Mouse (Mus musculus) midbrain, embryonic 13.5 days (tissue): Measurements from ENCODE around the gene Lrp3. TPM values are rescaled to one million over a fixed set of nuclear protein-coding genes. Genes with fewer than 3 reads are reported as not detected.

ENCODE experiments used
- ATAC-seq: fragments of 200-750 bp; cut with Nextera tagmentation; 2 replicates; pipeline ENCODE4 v1.8.0; 2017; ENCODE audit warnings: mild to moderate bottlenecking, moderate TSS enrichment, moderate library complexity
- H3K27ac ChIP-seq: fragments of 300-500 bp; sonication (generic); 2 replicates; pipeline ENCODE4 v1.5.1; 2015; ENCODE audit warnings: inconsistent platforms, mild to moderate bottlenecking, moderate library complexity
- H3K27me3 ChIP-seq: fragments of 300-500 bp; sonication (generic); 2 replicates; pipeline ENCODE4 v1.6.1; 2015; ENCODE audit warnings: mild to moderate bottlenecking, inconsistent platforms
- H3K36me3 ChIP-seq: fragments of 300-500 bp; sonication (generic); 2 replicates; pipeline ENCODE4 v1.6.1; 2015; ENCODE audit warnings: mild to moderate bottlenecking, inconsistent platforms
- H3K4me1 ChIP-seq: fragments of 300-500 bp; sonication (generic); replicated peaks from 2 replicates; pipeline ENCODE4 v1.6.1; 2015; ENCODE audit warnings: inconsistent platforms
- H3K4me2 ChIP-seq: fragments of 300-500 bp; sonication (generic); replicated peaks from 2 replicates; pipeline ENCODE4 v1.6.1; 2015; ENCODE audit warnings: moderate library complexity, mild to moderate bottlenecking, inconsistent platforms
- H3K4me3 ChIP-seq: fragments of 300-500 bp; sonication (generic); replicated peaks from 2 replicates; pipeline ENCODE4 v1.5.1; 2015; ENCODE audit warnings: mild to moderate bottlenecking, inconsistent platforms
- H3K9ac ChIP-seq: fragments of 300-500 bp; sonication (generic); replicated peaks from 2 replicates; pipeline ENCODE4 v1.6.1; 2015; ENCODE audit warnings: mild to moderate bottlenecking, inconsistent platforms
- H3K9me3 ChIP-seq: fragments of 300-500 bp; sonication (generic); 2 replicates; pipeline ENCODE4 v1.6.1; 2016; ENCODE audit warnings: mild to moderate bottlenecking, inconsistent platforms
- WGBS: fragments of 180-500 bp; shearing (Covaris S2); methylation state at CpG from one replicate; pipeline ENCODE4 v1.1.7; 2015; 5-methylcytosine and 5-hydroxymethylcytosine counted together
- polyA plus RNA-seq: library from polyadenylated mRNA; unstranded; fragments of >200 nt; fragmentation: Nextera tagmentation; extraction: Ambion mirVana; gene quantifications from 2 replicates; pipeline ENCODE4 v1.2.1, GENCODE M21; 2015

Gene Lrp3
- polyA plus RNA-seq, 1 experiment from 2014 or later: 31.1 TPM

DNA sequence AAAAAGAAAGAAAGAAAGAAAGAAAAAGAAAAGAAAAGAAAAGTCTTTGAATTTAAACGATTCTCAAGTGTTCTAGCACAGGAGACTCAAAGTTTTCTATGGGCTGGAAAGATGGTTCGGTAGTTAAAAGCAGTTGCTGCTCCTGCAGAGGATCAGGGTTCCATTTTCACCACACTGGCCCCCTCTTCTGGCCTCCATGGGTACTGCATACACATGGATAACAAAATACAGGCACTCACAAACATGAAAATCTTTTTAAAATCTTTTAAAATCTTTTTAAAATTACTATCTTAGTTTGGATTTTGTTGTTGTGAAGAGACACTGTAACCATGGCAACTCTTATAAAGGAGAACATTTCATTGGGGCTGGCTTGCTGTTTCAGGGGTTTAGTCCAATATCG lies 15.0 kb upstream of the Lrp3 start:
- H3K27ac ChIP-seq: no peak overlapping the region
- H3K36me3 ChIP-seq: no peaks in the 10 kb centered on the region
- peaks cover 6% of the 10 kb centered on the region for H3K4me1 ChIP-seq
- no peak for ATAC-seq
- no peak overlapping the region for H3K4me2 ChIP-seq
- no peak overlapping the region for H3K9ac ChIP-seq
- no peaks in the 10 kb centered on the region for H3K27me3 ChIP-seq
- no peak overlapping the region for H3K4me3 ChIP-seq
- H3K9me3 ChIP-seq: peaks cover 5% of the 10 kb centered on the region; the same call in 1 of the 2 replicates
- 71% methylated on average over 3 of the region's 3 CpGs for WGBS

DNA sequence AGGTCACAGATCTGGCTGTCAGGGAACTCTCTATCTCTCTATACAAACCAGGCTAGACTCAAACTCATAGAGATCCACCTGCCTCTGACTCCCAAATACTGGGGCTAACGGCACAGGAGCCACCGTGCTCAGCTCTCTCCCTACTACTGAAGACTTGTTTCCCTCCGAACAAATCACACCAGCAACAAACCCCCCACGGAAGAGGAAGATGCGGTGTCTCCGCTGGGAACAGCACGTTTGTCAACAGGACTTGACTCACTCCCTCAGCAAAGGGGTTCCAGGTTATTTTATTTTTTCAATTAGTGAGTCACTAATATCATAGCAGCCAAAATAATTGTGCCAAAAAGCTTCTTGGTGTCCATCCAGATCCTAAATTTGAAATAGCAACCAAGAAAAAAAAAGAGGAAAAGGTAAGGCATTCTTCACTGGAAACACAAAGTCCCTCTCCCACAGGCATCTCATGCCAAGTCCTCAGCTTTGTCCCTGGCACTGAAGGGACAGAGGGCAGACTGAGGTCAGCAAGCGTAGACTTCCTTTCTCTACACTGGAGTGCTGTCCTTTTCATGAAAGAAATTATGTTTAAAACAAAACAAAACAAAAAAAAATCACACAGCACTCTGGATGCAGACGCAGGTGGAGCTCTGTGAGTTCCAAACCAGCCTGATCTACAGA lies 5.5 kb upstream of the Lrp3 start:
- WGBS: 74% methylated on average over 9 of the region's 9 CpGs
- H3K4me1 ChIP-seq: peaks cover 3% of the 10 kb centered on the region; the same call in 1 of the 2 replicates
- H3K27me3 ChIP-seq: no peaks in the 10 kb centered on the region
- no peak overlapping the region for H3K4me2 ChIP-seq
- no peak for ATAC-seq
- H3K9me3 ChIP-seq: no peaks in the 10 kb centered on the region
- no peak overlapping the region for H3K27ac ChIP-seq
- H3K9ac ChIP-seq: no peak overlapping the region
- H3K4me3 ChIP-seq: no peak overlapping the region
- no peaks in the 10 kb centered on the region for H3K36me3 ChIP-seq

DNA sequence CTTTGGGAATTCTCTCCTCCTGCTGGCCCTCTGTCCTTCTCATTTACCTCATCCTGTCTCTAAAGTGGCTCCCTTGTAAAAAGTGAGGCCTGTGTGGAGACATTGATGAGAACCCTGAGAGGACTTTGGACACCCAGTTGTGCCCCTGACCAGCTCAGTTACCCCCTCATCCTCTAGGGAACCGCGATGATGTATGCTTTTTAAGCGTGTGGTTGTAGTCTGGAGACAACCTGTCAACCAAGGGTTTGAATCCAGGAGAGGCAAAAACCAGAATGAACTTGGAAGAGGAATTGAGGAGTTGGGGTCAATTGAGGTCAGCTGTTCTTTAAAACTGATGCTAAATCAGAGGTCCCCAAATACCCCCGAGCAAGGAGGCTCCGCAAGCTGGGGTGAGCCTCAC lies 433 bp upstream of the Lrp3 start:
- no peak for ATAC-seq
- peak overlapping the region; percentile 95 for H3K9ac ChIP-seq
- H3K27ac ChIP-seq: peak overlapping the region; percentile 92
- H3K4me1 ChIP-seq: peaks cover 30% of the 10 kb centered on the region
- H3K36me3 ChIP-seq: peaks cover 23% of the 10 kb centered on the region
- H3K4me2 ChIP-seq: peak overlapping the region; percentile 75
- no peaks in the 10 kb centered on the region for H3K27me3 ChIP-seq
- H3K9me3 ChIP-seq: no peaks in the 10 kb centered on the region
- H3K4me3 ChIP-seq: peak overlapping the region; percentile 74
- 44% methylated on average over 5 of the region's 5 CpGs for whole genome bisulfite sequencing

DNA sequence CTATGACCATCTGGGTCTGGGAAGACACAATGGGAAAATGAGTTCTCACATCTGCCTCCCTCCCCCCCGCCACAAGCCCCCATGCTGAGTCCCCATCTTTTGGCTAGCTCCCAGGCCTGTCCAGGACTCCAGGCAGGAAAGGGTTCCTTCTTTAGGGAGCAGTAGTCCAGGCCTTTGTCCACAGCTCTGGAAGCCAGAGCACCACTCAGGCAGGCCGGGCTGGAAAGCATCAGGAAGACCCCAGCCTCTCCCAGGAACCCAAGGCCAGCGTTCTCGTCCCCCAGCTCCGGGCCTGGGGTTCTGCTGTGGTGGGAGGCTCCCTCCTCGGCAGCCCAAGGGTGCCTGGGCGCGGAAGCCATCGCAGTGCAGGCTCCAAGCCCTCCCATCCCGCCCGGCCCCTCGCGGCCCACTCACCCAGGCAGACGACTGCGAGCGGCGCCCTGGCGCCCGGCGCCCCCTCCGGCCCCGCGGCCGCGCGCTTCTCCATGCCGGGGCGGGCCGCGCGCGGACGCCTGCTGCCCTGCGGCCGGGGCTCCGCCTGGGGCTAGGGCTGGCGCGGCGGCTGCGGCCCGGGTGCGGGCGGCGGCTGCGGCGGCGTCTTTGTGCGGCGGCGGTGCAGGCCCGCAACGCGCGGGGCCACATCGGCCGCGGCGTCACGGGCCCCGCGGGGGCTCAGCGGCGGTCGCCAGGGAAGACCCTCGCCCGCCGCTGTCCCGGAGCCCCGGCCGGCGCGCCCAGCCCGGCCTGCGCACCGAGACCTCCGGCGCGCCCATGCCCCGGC lies 666 bp downstream of the Lrp3 start:
- H3K4me3 ChIP-seq: peak overlapping the region; percentile 74
- H3K27me3 ChIP-seq: no peaks in the 10 kb centered on the region
- peak overlapping the region; percentile 95 for H3K9ac ChIP-seq
- H3K4me2 ChIP-seq: peak overlapping the region; percentile 75
- H3K9me3 ChIP-seq: no peaks in the 10 kb centered on the region
- peaks cover 30% of the 10 kb centered on the region for H3K4me1 ChIP-seq
- WGBS: under 1% methylated on average over 43 of the region's 79 CpGs
- H3K36me3 ChIP-seq: peaks cover 34% of the 10 kb centered on the region
- peak overlapping the region; percentile 92 for H3K27ac ChIP-seq
- peak; percentile 62 for ATAC-seq

DNA sequence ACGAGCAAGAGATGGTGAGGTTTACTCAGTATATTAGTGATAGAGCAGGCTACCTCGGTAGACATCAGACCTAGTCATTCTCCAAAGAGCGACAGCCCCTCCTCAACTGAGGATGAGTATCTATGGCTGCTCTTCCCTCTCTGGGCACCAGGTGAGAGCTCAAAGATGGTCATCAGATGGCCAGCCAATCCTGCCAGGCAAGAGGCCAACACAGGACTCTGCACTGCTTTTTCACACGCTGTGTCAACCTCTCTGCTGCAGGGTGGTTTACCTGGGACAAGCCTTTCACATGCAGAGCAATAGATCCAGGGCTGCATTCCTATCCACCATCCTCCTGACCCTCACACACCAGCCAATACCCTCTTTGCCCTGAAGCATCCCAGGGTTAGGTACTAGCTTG lies 3.5 kb downstream of the Lrp3 start:
- Histone ChIP-seq H3K27ac (no peak overlapping the region), H3K4me2 (no peak overlapping the region), H3K4me1 (peaks cover 30% of the 10 kb centered on the region), H3K36me3 (peaks cover 61% of the 10 kb centered on the region), H3K27me3 (no peaks in the 10 kb centered on the region), H3K9ac (no peak overlapping the region), H3K4me3 (no peak overlapping the region), H3K9me3 (no peaks in the 10 kb centered on the region)
- ATAC-seq: no peak
- WGBS: 97% methylated on average over 4 of the region's 4 CpGs

DNA sequence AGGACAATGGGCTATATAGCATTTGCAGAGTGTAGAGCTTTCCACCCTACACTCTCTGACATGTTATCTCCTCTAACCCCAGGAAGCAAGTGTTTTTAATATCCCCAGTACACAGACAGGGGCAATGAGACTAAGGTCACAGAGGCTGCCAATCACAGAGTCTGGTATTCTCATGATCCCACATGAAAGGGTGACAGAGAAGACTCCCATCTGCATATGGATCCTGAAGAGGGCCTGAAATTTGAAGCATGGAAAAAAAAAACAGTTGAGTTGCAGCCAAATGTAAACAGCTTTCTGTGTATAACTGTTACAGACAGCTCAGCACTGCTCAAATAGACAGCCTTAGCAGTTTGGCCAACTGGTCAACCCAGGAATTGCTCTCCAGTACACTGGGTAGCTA lies 15.5 kb downstream of the Lrp3 start:
- Histone ChIP-seq H3K27ac (no peak overlapping the region), H3K27me3 (no peaks in the 10 kb centered on the region), H3K4me2 (no peak overlapping the region), H3K4me3 (no peak overlapping the region), H3K4me1 (0 out of 2 replicates have a peak, but pooled peaks cover 6% of the 10 kb centered on the region), H3K36me3 (peaks cover 64% of the 10 kb centered on the region), H3K9ac (no peak overlapping the region), H3K9me3 (no peaks in the 10 kb centered on the region)
- no peak for ATAC-seq

DNA sequence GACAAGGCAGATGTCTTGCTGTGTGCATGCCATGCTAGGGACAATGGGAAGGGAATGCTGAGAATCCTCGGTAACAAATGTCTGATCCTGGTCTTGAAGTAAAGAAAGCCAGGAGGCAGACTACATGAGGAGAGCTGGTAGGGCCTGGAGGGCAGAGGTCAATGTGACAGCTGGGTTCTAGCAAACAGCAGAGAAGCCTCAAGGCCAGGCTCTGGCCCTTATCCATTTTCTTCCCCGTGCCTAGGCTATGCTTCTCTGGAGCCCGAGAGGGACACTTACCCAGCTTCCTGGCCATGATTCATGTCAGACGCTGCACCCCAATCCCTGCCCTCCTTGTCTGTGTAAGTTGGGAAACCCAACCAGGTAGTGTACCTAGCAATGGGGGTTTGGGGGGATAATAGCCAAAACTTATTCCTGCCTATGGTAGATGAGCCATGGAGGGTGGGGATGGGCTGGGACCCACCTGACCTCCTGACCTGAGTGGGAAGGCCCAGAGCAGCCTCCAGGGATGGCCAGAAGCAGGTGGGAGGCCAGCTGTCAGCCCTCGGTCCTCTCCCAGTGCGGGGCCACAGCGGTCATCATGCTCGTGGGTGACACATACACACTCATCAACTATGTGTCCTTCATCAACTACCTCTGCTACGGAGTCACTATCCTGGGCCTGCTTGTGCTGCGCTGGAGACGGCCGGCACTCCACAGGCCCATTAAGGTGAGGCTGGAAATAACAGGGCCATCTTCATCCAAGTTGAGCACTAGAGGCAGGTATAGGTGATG lies 16.1 kb downstream of the Lrp3 start:
- H3K27ac ChIP-seq: no peak overlapping the region
- no peak for ATAC-seq
- no peak overlapping the region for H3K4me3 ChIP-seq
- peaks cover 58% of the 10 kb centered on the region for H3K36me3 ChIP-seq
- 96% methylated on average over 12 of the region's 12 CpGs for WGBS
- H3K4me2 ChIP-seq: no peak overlapping the region
- H3K9me3 ChIP-seq: no peaks in the 10 kb centered on the region
- no peak overlapping the region for H3K9ac ChIP-seq
- H3K27me3 ChIP-seq: no peaks in the 10 kb centered on the region
- 0 out of 2 replicates have a peak, but pooled peaks cover 6% of the 10 kb centered on the region for H3K4me1 ChIP-seq

DNA sequence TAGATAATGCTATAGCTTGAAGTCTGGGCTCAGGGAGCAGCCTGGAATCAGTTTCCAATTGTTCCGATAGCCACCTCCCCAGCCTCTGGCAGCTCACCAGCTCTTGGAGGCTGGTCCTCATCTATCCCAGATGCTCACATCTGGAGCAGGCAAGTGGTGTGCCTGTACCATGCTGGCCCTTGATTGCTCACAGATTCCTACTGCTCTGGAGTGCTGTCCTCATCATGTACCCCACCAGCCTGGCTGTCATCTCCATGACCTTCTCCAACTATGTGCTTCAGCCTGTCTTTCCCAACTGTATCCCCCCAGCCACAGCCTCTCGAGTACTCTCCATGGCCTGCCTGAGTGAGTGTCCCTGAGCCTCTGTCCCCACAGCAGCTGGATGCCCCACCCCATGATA lies 18.3 kb downstream of the Lrp3 start:
- H3K9me3 ChIP-seq: no peaks in the 10 kb centered on the region
- ATAC-seq: no peak
- H3K36me3 ChIP-seq: peaks cover 37% of the 10 kb centered on the region
- WGBS: 70% methylated on average over 2 of the region's 2 CpGs
- H3K4me3 ChIP-seq: no peak overlapping the region
- no peak overlapping the region for H3K4me2 ChIP-seq
- no peak overlapping the region for H3K9ac ChIP-seq
- H3K27ac ChIP-seq: no peak overlapping the region
- H3K27me3 ChIP-seq: no peaks in the 10 kb centered on the region
- 0 out of 2 replicates have a peak, but pooled peaks cover 10% of the 10 kb centered on the region for H3K4me1 ChIP-seq

DNA sequence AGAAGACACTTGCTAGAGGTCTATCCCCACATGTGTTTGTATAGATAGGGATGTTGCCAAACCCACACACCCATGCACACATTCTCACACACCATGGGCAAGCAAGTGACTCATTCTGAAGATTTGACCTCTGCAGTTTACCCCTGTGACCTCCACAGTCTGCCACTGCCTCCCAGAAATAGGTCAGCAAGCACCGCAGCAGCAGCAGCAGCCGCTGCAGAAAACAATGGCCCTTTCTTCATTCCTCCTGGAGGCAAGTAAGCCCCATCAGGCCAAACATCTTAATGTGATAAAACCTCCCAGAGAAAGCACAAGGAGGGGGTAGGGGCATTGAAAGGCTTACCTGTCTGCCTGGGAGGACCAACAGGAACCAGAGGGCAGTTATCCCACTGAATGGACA lies 24.0 kb downstream of the Lrp3 start:
- WGBS: 4% methylated on average over 2 of the region's 2 CpGs
- Histone ChIP-seq H3K27ac (no peak overlapping the region), H3K36me3 (no peaks in the 10 kb centered on the region), H3K4me3 (no peak overlapping the region), H3K9ac (no peak overlapping the region), H3K4me1 (peaks cover 8% of the 10 kb centered on the region), H3K27me3 (peaks cover 24% of the 10 kb centered on the region), H3K9me3 (no peaks in the 10 kb centered on the region), H3K4me2 (no peak overlapping the region)
- ATAC-seq: no peak

DNA sequence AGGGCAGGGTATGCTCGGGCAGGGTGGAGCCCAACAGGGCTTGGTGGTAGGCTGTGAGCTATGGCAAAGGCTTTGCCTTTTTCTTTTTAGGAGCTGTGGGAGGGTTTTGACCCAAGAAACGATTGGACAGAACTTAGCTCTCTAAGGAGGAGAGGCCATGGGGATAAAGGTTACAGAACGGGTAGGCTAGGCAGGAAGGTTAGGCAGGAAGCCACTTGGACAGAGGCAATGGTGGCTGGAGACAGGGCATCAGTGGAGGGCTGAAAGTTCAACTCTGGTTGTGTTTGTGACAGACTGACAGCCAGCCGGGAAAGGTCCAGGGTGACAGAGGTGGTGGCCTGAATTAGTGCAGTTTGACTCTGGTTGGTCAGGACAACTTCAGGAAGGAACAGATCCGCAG lies 25.6 kb downstream of the Lrp3 start:
- no peak overlapping the region for H3K4me3 ChIP-seq
- no peak for ATAC-seq
- no peaks in the 10 kb centered on the region for H3K36me3 ChIP-seq
- no peaks in the 10 kb centered on the region for H3K9me3 ChIP-seq
- no peak overlapping the region for H3K9ac ChIP-seq
- no peak overlapping the region for H3K4me2 ChIP-seq
- WGBS: 74% methylated on average over 5 of the region's 5 CpGs
- peaks cover 40% of the 10 kb centered on the region for H3K27me3 ChIP-seq
- H3K27ac ChIP-seq: no peak overlapping the region
- H3K4me1 ChIP-seq: peaks cover 24% of the 10 kb centered on the region

DNA sequence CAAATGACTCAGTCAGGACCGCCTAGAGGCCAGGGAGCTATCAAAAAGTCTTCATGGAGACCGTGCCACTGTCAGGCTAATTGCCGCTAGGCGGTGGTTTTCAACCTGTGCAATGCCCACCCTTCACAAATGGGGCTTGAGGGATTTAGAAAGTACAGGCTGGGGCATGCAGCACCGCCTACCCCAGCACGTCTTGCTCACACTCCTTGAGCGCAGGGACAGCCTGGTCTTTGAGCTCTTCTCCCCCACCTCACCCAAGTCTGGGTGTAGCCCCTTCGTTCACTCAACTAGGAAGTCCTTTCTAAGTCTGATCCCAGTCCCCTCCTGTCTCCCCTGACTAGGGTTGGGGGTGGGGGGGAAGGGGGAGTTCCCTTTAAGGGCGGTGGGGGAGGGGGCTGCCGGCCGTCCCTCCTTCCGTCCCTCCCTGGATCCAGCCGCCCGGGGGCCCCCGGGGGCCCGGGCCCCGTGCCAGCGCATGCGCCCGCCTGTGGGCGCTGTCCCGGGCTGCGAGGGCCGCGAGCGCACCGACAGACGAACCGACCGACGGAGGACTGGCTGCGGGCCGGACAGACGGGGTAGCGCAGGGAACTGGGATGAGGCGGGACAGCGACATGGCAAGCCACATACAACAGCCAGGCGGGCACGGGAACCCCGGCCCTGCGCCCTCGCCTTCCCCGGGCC lies 29.3 kb downstream of the Lrp3 start, which contains the start of gene Slc7a10:
TSS of gene Slc7a10 (plus strand) at position 497 of the 681 bp plus-strand sequence.
- Histone ChIP-seq H3K27me3 (peaks cover 49% of the 10 kb centered on the region), H3K9me3 (0 out of 2 replicates have a peak, but pooled peaks cover 4% of the 10 kb centered on the region), H3K4me2 (peak within 1 kb of the TSS; percentile 61), H3K9ac (peak within 1 kb of the TSS; percentile 52), H3K36me3 (no peaks in the 10 kb centered on the region), H3K4me1 (peaks cover 18% of the 10 kb centered on the region), H3K27ac (no peak within 1 kb of the TSS), H3K4me3 (peak within 1 kb of the TSS; percentile 38)
- WGBS: 2% methylated on average over 40 of the region's 43 CpGs
- peak; percentile 51 for ATAC-seq
